Comparison of ENCODE assay signal across 14 mouse cellular contexts in genomic region chr6:121523882-121524612, GRCm38 (mm10). TPM values are rescaled to one million over a fixed set of nuclear protein-coding genes. Genes with fewer than 3 reads are reported as not detected.
DNase-seq lines count a peak whose midpoint lies in the region; ATAC-seq lines count a peak whose summit lies in the region.
"Had no signal": no experiment of that assay in that cellular context is flagged by ENCODE, and none has a peak within 500 bp of the region (broad histone marks: within the 10 kb centered on the region; RNA-seq: fewer than 3 reads in every experiment).

No protein-coding gene starts in this region.

- DNase-seq in cerebellum, postnatal 10 days: peak; percentile 69 to 77
- peak; percentile 72 for DNase-seq in retina, postnatal 1 day
- no peak for DNase-seq in retina, embryonic 14.5 days (ENCODE audit: low spot score)
- DNase-seq in kidney, postnatal 14 days: peak; percentile 19
- no peak for DNase-seq in ovary, adult 18-20 months (ENCODE audit: low spot score)
- DNase-seq: liver, embryonic 13.5 days; right cerebral cortex, postnatal 14 days; thymus, adult 18-20 months had no signal

- H3K4me3 ChIP-seq in heart, embryonic 11.5 days (ENCODE audit: low read depth, low read length): no peak overlapping the region
- no peak overlapping the region for H3K4me3 ChIP-seq in forebrain, embryonic 16.5 days (replicated peaks; ENCODE audit: low read length)
- H3K4me3 ChIP-seq: hindbrain, embryonic 15.5 days; left cerebral cortex, adult 2 months; liver, embryonic 13.5 days had no signal

- no peak overlapping the region for H3K9ac ChIP-seq in heart, embryonic 11.5 days (ENCODE audit: low read depth, low read length)
- no peak overlapping the region for H3K9ac ChIP-seq in forebrain, embryonic 16.5 days (replicated peaks; ENCODE audit: low read depth, low read length)
- H3K9ac ChIP-seq: hindbrain, embryonic 15.5 days; liver, embryonic 13.5 days had no signal

- no peak overlapping the region for H3K4me2 ChIP-seq in heart, embryonic 11.5 days
- H3K4me2 ChIP-seq in forebrain, embryonic 16.5 days (ENCODE audit: low read length): no peak overlapping the region
- H3K4me2 ChIP-seq: hindbrain, embryonic 15.5 days; liver, embryonic 13.5 days had no signal

- no peaks in the 10 kb centered on the region for H3K27me3 ChIP-seq in heart, embryonic 11.5 days (ENCODE audit: control insufficient read depth, insufficient read depth, low read length)
- H3K27me3 ChIP-seq in forebrain, embryonic 16.5 days (replicated peaks; ENCODE audit: control insufficient read depth, insufficient read depth, low read length): no peaks in the 10 kb centered on the region
- H3K27me3 ChIP-seq: hindbrain, embryonic 15.5 days; liver, embryonic 13.5 days had no signal

- H3K27ac ChIP-seq in heart, embryonic 11.5 days (ENCODE audit: low read depth, low read length): no peak overlapping the region
- H3K27ac ChIP-seq in forebrain, embryonic 16.5 days (ENCODE audit: low read length): no peak overlapping the region
- H3K27ac ChIP-seq: hindbrain, embryonic 15.5 days; left cerebral cortex, adult 2 months; liver, embryonic 13.5 days had no signal

- 66% methylated on average over 11 of the region's 11 CpGs for WGBS in heart, embryonic 11.5 days (ENCODE audit: insufficient replicate concordance)
- 81% methylated on average over 11 of the region's 11 CpGs for WGBS in forebrain, embryonic 16.5 days

- H3K9me3 ChIP-seq in heart, embryonic 11.5 days (replicated peaks; ENCODE audit: control insufficient read depth, low read length): no peaks in the 10 kb centered on the region
- no peaks in the 10 kb centered on the region for H3K9me3 ChIP-seq in forebrain, embryonic 16.5 days (ENCODE audit: control insufficient read depth, low read length)
- H3K9me3 ChIP-seq: hindbrain, embryonic 15.5 days; liver, embryonic 13.5 days had no signal

- no peaks in the 10 kb centered on the region for H3K36me3 ChIP-seq in heart, embryonic 11.5 days (ENCODE audit: control insufficient read depth, insufficient read depth, low read length)
- H3K36me3 ChIP-seq in forebrain, embryonic 16.5 days (ENCODE audit: control insufficient read depth, insufficient read depth): no peaks in the 10 kb centered on the region
- H3K36me3 ChIP-seq: hindbrain, embryonic 15.5 days; liver, embryonic 13.5 days had no signal

- H3K4me1 ChIP-seq in heart, embryonic 11.5 days (ENCODE audit: control insufficient read depth, insufficient read depth, low read length): no peaks in the 10 kb centered on the region
- peaks cover 3% of the 10 kb centered on the region for H3K4me1 ChIP-seq in forebrain, embryonic 16.5 days (replicated peaks; ENCODE audit: control insufficient read depth, insufficient read depth, low read length)
- H3K4me1 ChIP-seq: liver, embryonic 13.5 days had no signal

- no peak for ATAC-seq in cerebellum, adult (ENCODE audit: insufficient number of reproducible peaks, low FRiP score, low TSS enrichment)
- ATAC-seq in heart, embryonic 11.5 days (replicated peaks; ENCODE audit: insufficient number of reproducible peaks, low FRiP score, low TSS enrichment): 0 out of 2 replicates have a peak, but pooled peaks have one; percentile 41
- no peak for ATAC-seq in forebrain, embryonic 16.5 days
- ATAC-seq: CD4-positive, CD25-positive, alpha-beta regulatory T cell, adult 4 months had no signal

RNA-seq across cellular contexts. Expression of gene Iqsec3, which starts 50.6 kb away (rescaled TPM):
- polyA plus RNA-seq in heart, embryonic 11.5 days (2014; fragmentation: Nextera tagmentation; extraction: Ambion mirVana): 0.04 TPM in 1 of 2 replicates, not detected in the other
- polyA plus RNA-seq in forebrain, embryonic 16.5 days (2015; fragmentation: Nextera tagmentation; extraction: Ambion mirVana): 3.9 and 6.2 TPM in 2 replicates
- polyA plus RNA-seq: CD4-positive, CD25-positive, alpha-beta regulatory T cell, adult 4 months; liver, embryonic 13.5 days had no signal

Comparison
In these comparisons a context has a peak if more than half of its experiments do, and no peak if none do; other contexts are left out.
1. DNase-seq: peak in cerebellum, postnatal 10 days (2 of 2), retina, postnatal 1 day (single experiment) and kidney, postnatal 14 days (single experiment); none in retina, embryonic 14.5 days (single experiment) and ovary, adult 18-20 months (single experiment).